9 mouse cellular contexts compared by ENCODE assay signal in the genomic region with DNA sequence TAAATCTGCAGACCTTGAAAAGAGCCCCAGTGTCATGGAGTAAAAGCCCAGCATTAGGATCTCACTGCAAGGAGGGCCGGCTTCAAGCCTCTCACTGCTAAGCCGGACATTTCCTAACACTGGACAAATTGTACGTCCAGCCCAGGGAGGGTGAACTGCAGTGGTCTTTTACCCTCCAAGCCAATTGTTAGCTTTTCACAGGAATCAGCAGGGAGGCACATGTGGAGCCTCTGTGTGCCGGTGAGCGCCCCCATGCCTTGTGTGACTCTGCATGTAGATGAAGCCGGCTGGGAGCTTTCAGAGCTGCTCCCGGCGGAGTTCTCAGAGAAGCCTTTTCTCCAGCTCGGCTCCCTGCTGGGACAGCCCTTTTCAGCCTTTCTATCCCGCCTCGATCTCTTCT.
DNase-seq lines count a peak whose midpoint lies in the region; ATAC-seq lines count a peak whose summit lies in the region.
"Had no signal": no experiment of that assay in that cellular context is flagged by ENCODE, and none has a peak within 500 bp of the region (broad histone marks: within the 10 kb centered on the region; RNA-seq: fewer than 3 reads in every experiment).

No protein-coding gene starts in this region.

- WGBS in neural tube, embryonic 12.5 days: 3% methylated on average over 11 of the region's 11 CpGs
- WGBS in liver, embryonic 11.5 days: 53% methylated on average over 11 of the region's 11 CpGs

- no peaks in the 10 kb centered on the region for H3K27me3 ChIP-seq in neural tube, embryonic 12.5 days (replicated peaks)
- H3K27me3 ChIP-seq in liver, embryonic 11.5 days (replicated peaks; ENCODE audit: control insufficient read depth, insufficient read depth, low read length): no peaks in the 10 kb centered on the region
- H3K27me3 ChIP-seq: lung, embryonic 15.5 days had no signal

- H3K4me2 ChIP-seq in neural tube, embryonic 12.5 days (replicated peaks): peak overlapping the region; percentile 35
- no peak overlapping the region for H3K4me2 ChIP-seq in liver, embryonic 11.5 days
- H3K4me2 ChIP-seq: lung, embryonic 15.5 days had no signal

- peak overlapping the region; percentile 33; the same call in 1 of the 2 replicates for H3K27ac ChIP-seq in neural tube, embryonic 12.5 days
- H3K27ac ChIP-seq in liver, embryonic 11.5 days (ENCODE audit: low read depth, low read length): no peak overlapping the region
- H3K27ac ChIP-seq: lung, embryonic 15.5 days had no signal

- peak; percentile 33 to 38 for DNase-seq in kidney, postnatal 4 days
- no peak for DNase-seq in kidney, postnatal 36 days
- DNase-seq in embryo, embryonic 9.5 days (ENCODE audit: extremely low spot score): peak; percentile 79
- DNase-seq in layer of hippocampus, adult 18-20 months (ENCODE audit: low spot score in 2 of 2): peak; percentile 30 to 55
- DNase-seq in lung, postnatal 14 days: no peak
- no peak for DNase-seq in liver, embryonic 11.5 days (ENCODE audit: low spot score)

- no peak overlapping the region for H3K4me3 ChIP-seq in neural tube, embryonic 12.5 days
- no peak overlapping the region for H3K4me3 ChIP-seq in liver, embryonic 11.5 days (ENCODE audit: low read depth, low read length)
- H3K4me3 ChIP-seq: lung, embryonic 15.5 days had no signal

- H3K9ac ChIP-seq in neural tube, embryonic 12.5 days: no peak overlapping the region
- no peak overlapping the region for H3K9ac ChIP-seq in liver, embryonic 11.5 days (ENCODE audit: low read depth, low read length)
- H3K9ac ChIP-seq: lung, embryonic 15.5 days had no signal

- H3K36me3 ChIP-seq in neural tube, embryonic 12.5 days: no peaks in the 10 kb centered on the region
- no peaks in the 10 kb centered on the region for H3K36me3 ChIP-seq in liver, embryonic 11.5 days (ENCODE audit: control insufficient read depth, insufficient read depth, low read length)
- H3K36me3 ChIP-seq: lung, embryonic 15.5 days had no signal

- peaks cover 21% of the 10 kb centered on the region for H3K4me1 ChIP-seq in neural tube, embryonic 12.5 days
- H3K4me1 ChIP-seq in liver, embryonic 11.5 days (replicated peaks; ENCODE audit: control insufficient read depth, insufficient read depth, low read length): no peaks in the 10 kb centered on the region; the same call in 1 of the 2 replicates
- H3K4me1 ChIP-seq: lung, embryonic 15.5 days had no signal

- no peaks in the 10 kb centered on the region for H3K9me3 ChIP-seq in neural tube, embryonic 12.5 days
- H3K9me3 ChIP-seq in liver, embryonic 11.5 days (ENCODE audit: control insufficient read depth, low read length): no peaks in the 10 kb centered on the region
- H3K9me3 ChIP-seq: lung, embryonic 15.5 days had no signal

- ATAC-seq in neural tube, embryonic 12.5 days (ENCODE audit: low FRiP score, low read depth): peak; percentile 89
- ATAC-seq in liver, embryonic 11.5 days (replicated peaks; ENCODE audit: low FRiP score): no peak
- ATAC-seq in erythroid progenitor cell, adult 5-6 weeks (replicated peaks; ENCODE audit: low FRiP score, poor library complexity, severe bottlenecking): no peak

Comparison
In these comparisons a context has a peak if more than half of its experiments do, and no peak if none do; other contexts are left out.
1. DNase-seq: peak in kidney, postnatal 4 days (2 of 2), embryo, embryonic 9.5 days (single experiment) and layer of hippocampus, adult 18-20 months (2 of 2); none in kidney, postnatal 36 days (0 of 2), lung, postnatal 14 days (single experiment) and liver, embryonic 11.5 days (single experiment).